Mouse (Mus musculus): ENCODE data around the gene Cry1. TPM values are rescaled to one million over a fixed set of nuclear protein-coding genes. Genes with fewer than 3 reads are reported as not detected.
A peak's percentile ranks its signal among the peaks of the same experiment; 100 is the strongest.

The Cry1 gene
- total RNA-seq (2014; rRNA removed) (22.1 and 27.8 TPM in 2 replicates), polyA plus RNA-seq (2015; fragmentation: Nextera tagmentation; extraction: Ambion mirVana) (30.9 and 34.8 TPM in 2 replicates)

- under 1% methylated on average over 67 of the region's 75 CpGs for WGBS
- Histone ChIP-seq H3K4me1 (ENCODE audit: insufficient read depth, low read length) (0 out of 2 replicates have a peak, but pooled peaks cover 5% of the 10 kb centered on the region), H3K27me3 (ENCODE audit: insufficient read depth, low read length) (no peaks in the 10 kb centered on the region), H3K36me3 (ENCODE audit: insufficient read depth, low read length) (no peaks in the 10 kb centered on the region), H3K4me2 (ENCODE audit: low read depth, low read length, poor library complexity, severe bottlenecking) (peak within 1 kb of the TSS; percentile 88), H3K9ac (replicated peaks; ENCODE audit: low read length, poor library complexity, severe bottlenecking) (peak within 1 kb of the TSS; percentile 77), H3K9me3 (ENCODE audit: low read length) (no peaks in the 10 kb centered on the region), H3K4me3 (ENCODE audit: low read depth, low read length) (peak within 1 kb of the TSS; percentile 80), H3K27ac (ENCODE audit: low read depth, low read length) (peak within 1 kb of the TSS; percentile 91)
- peak; percentile 95 for ATAC-seq (ENCODE audit: low FRiP score)
- DNase-seq (ENCODE audit: low spot score) = peak; percentile 98
- TF ChIP-seq CTCF (IDR thresholded peaks at IDR 0.05) = no peak
These were observed at the start of gene Cry1 for GRCm38 (mm10) chr10:85184964-85185608. Cry1 (minus strand) TSS chr10:85185064.

DNA sequence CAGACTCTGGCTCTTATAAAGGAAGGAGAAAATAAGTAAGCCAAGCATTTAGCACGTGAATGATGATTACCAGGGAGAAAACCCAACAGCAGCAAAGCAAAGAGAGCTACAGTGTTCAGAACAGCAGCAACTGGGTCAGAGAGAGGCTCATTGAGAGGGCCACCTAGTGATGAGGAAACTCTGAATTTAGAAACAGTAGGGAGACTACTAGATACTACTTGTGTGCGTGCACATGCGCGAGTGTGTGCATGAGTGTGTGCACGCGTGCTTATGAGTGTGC lies 36.8 kb upstream of the Cry1 start:
- ATAC-seq (ENCODE audit: low FRiP score) (no peak), DNase-seq (ENCODE audit: low spot score) (peak; percentile 8)
- no peak overlapping the region for H3K4me3 ChIP-seq (ENCODE audit: low read depth, low read length)
- TF ChIP-seq CTCF (IDR thresholded peaks at IDR 0.05) = 0 out of 2 replicates have a peak, but pooled peaks have one; percentile 12
- H3K4me1 ChIP-seq (ENCODE audit: insufficient read depth, low read length) = no peaks in the 10 kb centered on the region
- H3K4me2 ChIP-seq (ENCODE audit: low read depth, low read length, poor library complexity, severe bottlenecking) = no peak overlapping the region
- WGBS = 83% methylated on average over 6 of the region's 6 CpGs
- no peaks in the 10 kb centered on the region for H3K36me3 ChIP-seq (ENCODE audit: insufficient read depth, low read length)
- no peaks in the 10 kb centered on the region for H3K27me3 ChIP-seq (ENCODE audit: insufficient read depth, low read length)
- H3K27ac ChIP-seq (ENCODE audit: low read depth, low read length) = peak overlapping the region; percentile 55
- no peak overlapping the region for H3K9ac ChIP-seq (replicated peaks; ENCODE audit: low read length, poor library complexity, severe bottlenecking)
- no peaks in the 10 kb centered on the region for H3K9me3 ChIP-seq (ENCODE audit: low read length)

DNA sequence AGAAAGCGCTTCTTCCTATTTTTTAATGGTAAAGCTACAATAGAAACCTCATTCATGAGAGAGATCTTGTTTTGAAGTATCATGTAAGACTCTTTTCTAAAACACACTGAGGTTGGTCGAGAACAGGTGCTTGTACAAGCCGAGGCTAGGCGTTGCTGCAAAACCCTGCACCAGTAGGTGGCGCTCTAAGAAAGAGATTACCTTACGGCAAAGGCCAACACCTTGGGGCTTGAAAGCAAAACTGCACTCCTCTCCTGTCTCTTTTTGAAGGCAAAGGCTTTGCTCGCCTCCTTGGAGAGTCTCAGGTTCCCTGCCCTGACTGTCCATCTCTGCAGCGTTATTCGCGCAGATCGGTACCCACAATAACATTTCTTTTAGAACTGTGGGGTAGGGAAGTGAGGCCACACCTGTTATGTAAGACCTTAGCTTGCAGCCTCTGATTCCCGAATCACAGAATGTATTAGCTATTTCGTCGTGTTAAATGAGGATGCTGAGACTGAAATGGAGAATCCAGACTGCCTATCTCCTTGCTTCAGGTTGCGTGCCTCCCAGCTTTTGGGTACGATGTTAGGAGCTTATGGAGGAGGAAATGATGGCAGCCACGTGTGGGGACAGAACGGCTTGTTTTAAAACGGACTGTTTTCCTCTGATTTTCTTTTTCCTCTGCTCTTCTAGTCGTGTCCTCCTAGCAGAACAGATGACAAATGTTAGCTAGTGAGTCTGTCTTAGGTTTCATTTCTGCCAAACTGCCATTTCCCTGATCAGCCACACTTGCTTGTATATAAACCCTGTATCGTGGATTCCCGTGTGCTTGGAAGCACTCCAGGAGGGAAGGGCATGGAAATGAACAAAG lies 36.3 kb upstream of the Cry1 start:
- Histone ChIP-seq H3K4me1 (ENCODE audit: insufficient read depth, low read length) (no peaks in the 10 kb centered on the region), H3K9me3 (ENCODE audit: low read length) (no peaks in the 10 kb centered on the region), H3K27ac (ENCODE audit: low read depth, low read length) (peak overlapping the region; percentile 55), H3K4me2 (ENCODE audit: low read depth, low read length, poor library complexity, severe bottlenecking) (peak overlapping the region; percentile 36), H3K36me3 (ENCODE audit: insufficient read depth, low read length) (no peaks in the 10 kb centered on the region), H3K9ac (replicated peaks; ENCODE audit: low read length, poor library complexity, severe bottlenecking) (no peak overlapping the region), H3K4me3 (ENCODE audit: low read depth, low read length) (no peak overlapping the region), H3K27me3 (ENCODE audit: insufficient read depth, low read length) (no peaks in the 10 kb centered on the region)
- WGBS = 21% methylated on average over 22 of the region's 22 CpGs
- peak; percentile 96 for TF ChIP-seq CTCF (IDR thresholded peaks at IDR 0.05)
- ATAC-seq (ENCODE audit: low FRiP score) (peak; percentile 62), DNase-seq (ENCODE audit: low spot score) (peak; percentile 94)

DNA sequence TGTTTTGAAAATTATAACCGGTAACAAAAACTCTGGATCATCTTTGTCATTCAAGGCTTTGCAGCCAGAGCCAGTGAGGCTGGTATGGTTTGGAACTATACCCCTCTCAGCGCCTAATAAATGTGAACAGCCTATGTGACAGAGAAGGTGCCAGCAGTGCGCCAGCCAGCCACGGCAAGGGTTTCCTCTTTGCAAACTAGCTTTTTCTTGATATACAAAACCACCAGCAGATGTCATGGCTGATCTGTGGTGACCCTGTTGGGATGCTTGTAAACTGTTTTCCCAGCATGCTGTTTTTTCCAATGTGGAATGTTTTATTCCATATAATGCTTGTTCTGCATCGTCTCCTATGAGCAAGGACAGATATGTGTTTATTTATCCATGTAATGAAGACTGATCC lies 30.0 kb upstream of the Cry1 start:
- Histone ChIP-seq H3K4me2 (ENCODE audit: low read depth, low read length, poor library complexity, severe bottlenecking) (peak overlapping the region; percentile 21), H3K27me3 (ENCODE audit: insufficient read depth, low read length) (no peaks in the 10 kb centered on the region), H3K36me3 (ENCODE audit: insufficient read depth, low read length) (no peaks in the 10 kb centered on the region), H3K9me3 (ENCODE audit: low read length) (no peaks in the 10 kb centered on the region), H3K4me1 (ENCODE audit: insufficient read depth, low read length) (no peaks in the 10 kb centered on the region), H3K4me3 (ENCODE audit: low read depth, low read length) (no peak overlapping the region), H3K9ac (replicated peaks; ENCODE audit: low read length, poor library complexity, severe bottlenecking) (no peak overlapping the region), H3K27ac (ENCODE audit: low read depth, low read length) (no peak overlapping the region)
- ATAC-seq (ENCODE audit: low FRiP score) (peak; percentile 58), DNase-seq (ENCODE audit: low spot score) (peak; percentile 82)
- 59% methylated on average over 5 of the region's 5 CpGs for WGBS
- peak; percentile 87 for TF ChIP-seq CTCF (IDR thresholded peaks at IDR 0.05)

DNA sequence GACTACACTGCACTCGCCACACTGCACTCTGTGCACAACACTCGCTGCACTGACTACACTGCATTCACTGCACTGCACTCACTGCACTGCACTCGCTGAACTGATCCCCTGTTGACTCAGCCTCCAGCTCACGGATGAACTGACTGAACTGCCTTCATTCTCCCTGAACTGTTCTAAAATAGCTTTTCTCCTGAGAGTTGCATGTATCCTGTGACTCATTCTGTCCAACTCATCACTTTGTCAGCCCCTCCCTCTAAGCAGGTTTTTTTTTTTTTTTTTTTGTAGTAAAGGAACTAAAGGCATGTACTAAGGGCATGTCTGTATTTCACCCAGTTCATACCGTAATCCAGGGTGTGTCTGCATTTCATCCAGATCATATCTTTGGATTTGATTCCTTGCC lies 26.8 kb upstream of the Cry1 start:
- Histone ChIP-seq H3K4me3 (ENCODE audit: low read depth, low read length) (no peak overlapping the region), H3K36me3 (ENCODE audit: insufficient read depth, low read length) (no peaks in the 10 kb centered on the region), H3K4me1 (ENCODE audit: insufficient read depth, low read length) (no peaks in the 10 kb centered on the region), H3K9me3 (ENCODE audit: low read length) (no peaks in the 10 kb centered on the region), H3K27me3 (ENCODE audit: insufficient read depth, low read length) (no peaks in the 10 kb centered on the region), H3K27ac (ENCODE audit: low read depth, low read length) (no peak overlapping the region), H3K4me2 (ENCODE audit: low read depth, low read length, poor library complexity, severe bottlenecking) (no peak overlapping the region), H3K9ac (replicated peaks; ENCODE audit: low read length, poor library complexity, severe bottlenecking) (no peak overlapping the region)
- ATAC-seq (ENCODE audit: low FRiP score) = no peak
- DNase-seq (ENCODE audit: low spot score) = no peak
- WGBS = 89% methylated on average over 5 of the region's 5 CpGs
- TF ChIP-seq CTCF (IDR thresholded peaks at IDR 0.05) = no peak

DNA sequence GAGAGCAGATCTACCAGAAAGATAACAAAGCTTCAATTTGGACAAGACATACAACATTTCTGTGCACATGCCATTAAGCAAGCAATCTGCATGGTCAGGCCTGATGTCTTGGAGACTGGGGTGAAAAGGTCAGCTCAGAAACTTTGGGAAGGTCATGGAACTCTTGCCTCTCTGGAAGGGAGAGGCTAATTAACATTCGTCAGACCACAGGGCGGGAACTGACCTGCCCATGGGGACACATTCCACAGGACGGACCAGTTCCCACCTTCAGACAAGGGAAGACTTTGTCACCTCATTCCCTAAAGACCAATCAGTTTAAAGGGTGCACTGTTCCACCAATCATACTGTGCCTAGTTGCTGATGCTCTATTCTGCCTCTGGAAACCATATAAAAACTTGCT lies 25.3 kb upstream of the Cry1 start:
- DNase-seq (ENCODE audit: low spot score) = no peak

More for the DNA sequence above, 25.3 kb upstream of the Cry1 start:
- Histone ChIP-seq H3K9me3 (ENCODE audit: low read length) (no peaks in the 10 kb centered on the region), H3K4me3 (ENCODE audit: low read depth, low read length) (no peak overlapping the region), H3K27ac (ENCODE audit: low read depth, low read length) (no peak overlapping the region), H3K4me2 (ENCODE audit: low read depth, low read length, poor library complexity, severe bottlenecking) (no peak overlapping the region), H3K36me3 (ENCODE audit: insufficient read depth, low read length) (no peaks in the 10 kb centered on the region), H3K9ac (replicated peaks; ENCODE audit: low read length, poor library complexity, severe bottlenecking) (no peak overlapping the region), H3K4me1 (ENCODE audit: insufficient read depth, low read length) (no peaks in the 10 kb centered on the region), H3K27me3 (ENCODE audit: insufficient read depth, low read length) (no peaks in the 10 kb centered on the region)
- ATAC-seq (ENCODE audit: low FRiP score) = no peak
- no peak for TF ChIP-seq CTCF (IDR thresholded peaks at IDR 0.05)
- WGBS = 89% methylated on average over 3 of the region's 3 CpGs
